Mouse (Mus musculus) kidney, postnatal 4 days (tissue): ENCODE data around the gene Rtf2.

ENCODE experiments used
- DNase-seq, 2 experiments: peaks; one replicate each; pipeline ENCODE4 v3.0.0; 2021; ENCODE audit warnings: mixed read lengths in 2 of 2

Rtf2 gene

DNA sequence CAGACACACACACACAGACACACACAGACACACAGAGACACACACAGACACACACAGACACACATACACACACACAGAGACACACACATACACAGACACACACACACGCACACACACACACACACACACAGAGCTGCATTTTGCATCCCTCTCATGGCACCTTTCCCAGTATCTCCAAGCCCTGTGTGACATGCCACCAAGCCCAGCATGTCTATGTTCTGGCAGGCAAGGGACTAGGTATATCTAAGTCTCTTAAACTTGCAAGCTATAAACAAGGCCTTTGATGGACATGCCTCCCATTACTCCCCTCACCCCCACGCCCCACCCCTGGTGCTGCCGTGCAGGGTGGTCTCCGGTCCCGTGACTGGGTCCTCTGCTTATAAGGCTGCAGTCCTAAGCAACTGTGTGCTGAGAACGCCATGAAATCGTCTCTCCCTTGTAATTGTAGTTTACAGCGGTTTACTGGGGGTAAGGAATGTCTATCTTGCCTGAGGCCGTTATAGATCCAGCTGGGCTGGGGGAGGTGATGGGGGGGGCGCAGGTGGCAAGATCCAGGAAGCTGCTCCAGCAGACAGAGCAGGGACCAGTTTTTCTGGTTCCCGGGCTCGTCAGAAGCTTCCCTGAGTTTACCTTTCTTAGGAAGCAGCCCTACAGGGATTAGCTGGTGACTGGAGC lies 44.5 kb downstream of the Rtf2 start:
- no peak for DNase-seq

DNA sequence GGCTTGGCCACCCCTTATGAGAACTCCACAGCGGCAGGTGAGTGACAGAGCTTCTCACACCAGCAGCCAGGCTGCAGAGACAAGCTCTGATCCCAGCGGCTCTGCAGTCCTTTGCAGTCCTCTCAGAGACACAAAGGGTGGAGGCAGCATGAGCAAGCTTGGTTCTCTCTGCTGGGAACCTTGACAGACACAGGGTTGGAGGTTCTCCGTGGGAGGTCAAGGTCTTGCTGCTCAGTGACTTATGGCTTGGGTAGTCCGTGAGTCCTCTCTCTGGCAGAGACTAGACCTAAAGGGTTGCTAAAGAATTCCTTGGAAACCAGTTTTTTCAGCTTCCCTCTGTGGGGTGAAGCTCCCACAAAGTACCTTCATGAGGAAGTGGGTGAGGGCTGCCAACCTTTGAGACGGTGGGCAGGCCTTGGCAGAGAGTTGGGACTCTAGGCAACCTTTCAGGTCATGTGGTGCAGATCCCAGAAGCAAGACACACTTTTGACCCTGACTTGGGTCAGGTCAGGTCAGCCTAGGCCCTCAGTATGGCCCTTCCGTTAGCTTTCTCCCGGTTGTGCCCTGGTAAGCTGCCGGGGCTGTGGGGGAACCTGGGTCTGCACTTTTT lies 56.5 kb downstream of the Rtf2 start:
- DNase-seq: no peak

DNA sequence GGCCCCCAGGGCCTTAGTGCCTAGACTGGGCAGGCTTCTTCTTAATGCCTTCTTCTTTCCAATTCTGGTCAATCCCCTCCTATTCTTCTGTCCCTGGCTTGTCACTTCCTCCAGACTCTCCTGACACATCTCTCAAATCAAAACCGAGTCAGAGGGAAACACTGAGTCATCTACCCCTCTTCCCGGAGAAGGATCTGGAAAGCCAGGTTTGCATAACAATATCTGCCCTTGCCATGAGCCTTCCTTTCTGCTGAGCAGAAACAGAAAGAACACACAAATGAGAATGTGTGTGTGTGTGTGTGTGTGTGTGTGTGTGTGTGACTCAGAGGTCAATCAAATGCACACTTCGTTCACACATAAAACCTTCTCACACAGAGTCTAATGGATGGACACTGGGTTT lies 58.5 kb downstream of the Rtf2 start:
- no peak for DNase-seq

DNA sequence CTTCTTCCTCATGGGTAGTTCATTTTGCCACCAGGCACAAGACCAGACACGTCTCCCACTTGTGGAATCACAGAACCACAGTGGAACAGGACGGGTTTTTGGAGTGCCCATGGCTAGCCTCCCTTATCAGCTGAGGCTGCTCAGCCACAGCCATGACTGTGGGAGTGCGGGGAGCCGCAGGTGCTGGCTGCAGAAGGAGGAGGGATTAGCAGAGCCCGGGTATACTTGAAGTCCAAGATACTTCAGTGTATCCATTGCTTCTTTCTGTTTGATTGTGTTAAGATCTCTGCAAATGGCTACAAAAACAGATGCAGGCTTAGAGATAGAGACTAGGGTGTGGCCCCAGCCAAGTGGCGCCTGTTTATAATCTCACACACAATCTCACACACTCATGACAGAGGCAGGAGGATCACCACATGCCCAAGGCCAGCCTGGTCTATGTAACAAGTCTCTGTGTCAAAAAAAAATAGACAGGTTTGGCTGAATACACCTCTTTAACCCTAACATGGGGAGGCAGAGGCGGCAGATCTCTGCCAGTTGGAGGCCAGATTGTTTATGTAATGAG lies 60.5 kb downstream of the Rtf2 start:
- no peak for DNase-seq

DNA sequence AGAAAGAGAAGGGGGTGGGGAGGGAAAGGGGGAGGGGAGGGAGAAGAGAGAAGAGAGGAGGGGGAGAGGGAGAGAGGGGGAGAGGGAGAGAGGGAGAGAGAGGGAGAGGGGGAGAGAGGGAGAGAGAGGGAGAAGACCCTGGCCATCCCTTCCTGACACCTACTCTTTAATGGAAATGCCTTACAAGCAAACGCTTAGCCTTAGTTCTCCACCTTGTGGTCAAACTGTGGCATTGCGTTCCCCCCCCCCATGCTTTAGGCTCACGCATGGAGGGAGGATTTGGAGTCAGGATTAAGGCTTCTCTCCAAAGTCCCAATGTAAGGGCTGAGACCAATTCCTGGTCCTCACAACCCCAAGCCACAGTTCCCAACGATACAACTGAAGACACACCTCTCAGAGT lies 61.0 kb downstream of the Rtf2 start:
- peak; percentile 59 to 60 for DNase-seq

DNA sequence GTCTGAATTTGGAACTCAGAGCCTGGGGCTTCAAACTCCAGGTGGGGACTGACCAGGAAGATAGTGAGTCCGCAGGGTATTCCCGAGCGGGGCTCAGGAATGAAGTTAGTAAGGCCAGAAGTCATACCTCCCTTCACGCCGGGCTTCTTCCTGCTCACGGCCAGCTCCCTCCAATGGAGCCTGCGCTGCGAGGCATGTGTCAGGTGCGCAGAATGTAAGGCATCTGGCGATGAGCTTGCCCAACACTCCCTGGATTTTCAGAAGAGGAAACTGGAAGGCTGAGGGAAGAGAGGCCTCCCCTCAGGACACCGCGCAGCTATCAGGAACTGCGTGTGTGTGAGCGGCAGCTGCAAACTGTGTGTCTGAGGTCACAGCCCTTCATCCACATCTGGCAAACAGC lies 61.8 kb downstream of the Rtf2 start:
- DNase-seq: no peak

DNA sequence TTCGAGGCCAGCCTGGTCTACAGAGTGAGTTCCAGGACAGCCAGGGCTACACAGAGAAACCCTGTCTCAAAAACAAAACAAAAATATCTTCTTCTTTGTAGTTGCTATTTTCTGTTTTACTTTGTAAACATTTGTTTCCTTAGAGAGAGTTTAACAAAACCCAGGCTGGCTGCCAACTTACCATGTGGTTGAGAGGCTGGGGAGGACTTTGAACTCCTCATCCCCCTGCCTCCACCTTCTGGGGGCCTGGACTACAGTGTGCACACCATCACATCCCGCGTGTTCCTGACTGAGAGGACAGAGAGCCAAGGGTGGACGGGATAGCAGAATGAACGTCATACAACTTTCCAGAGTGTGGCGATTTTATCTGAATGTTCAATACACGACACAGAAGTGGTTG lies 65.8 kb downstream of the Rtf2 start:
- peak; percentile 17 to 41 for DNase-seq

DNA sequence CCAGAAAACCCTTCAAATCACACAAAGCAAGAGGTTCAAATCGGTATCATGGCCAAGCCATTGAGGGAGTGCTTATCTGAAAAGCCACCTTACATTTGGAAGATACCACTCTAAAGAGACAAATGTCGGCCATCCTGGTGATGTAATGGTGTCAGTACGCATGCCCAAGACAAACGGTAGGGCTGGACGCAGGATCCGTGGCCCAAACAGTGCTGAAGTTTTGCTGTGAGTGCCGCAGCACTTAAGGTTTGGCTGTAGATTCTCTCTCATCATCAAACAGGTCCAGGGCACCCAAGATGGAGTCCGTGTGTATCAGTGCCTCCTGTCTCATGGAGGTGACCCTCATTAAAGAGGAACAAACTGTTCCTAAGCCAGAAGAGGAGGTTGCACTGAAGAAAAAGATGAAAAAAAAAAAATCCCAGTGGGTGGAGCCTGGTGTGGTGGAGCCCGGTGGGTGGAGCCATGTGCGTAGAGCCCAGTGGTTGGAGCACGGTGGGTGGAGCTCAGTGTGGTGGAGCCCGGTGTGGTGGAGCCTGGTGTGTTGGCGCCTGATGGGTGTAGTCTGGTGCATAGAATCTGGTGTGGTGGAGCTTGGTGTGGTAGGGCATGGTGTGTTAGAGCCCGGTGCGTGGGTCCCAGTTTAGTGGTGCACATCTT lies 69.8 kb downstream of the Rtf2 start:
- DNase-seq: no peak

DNA sequence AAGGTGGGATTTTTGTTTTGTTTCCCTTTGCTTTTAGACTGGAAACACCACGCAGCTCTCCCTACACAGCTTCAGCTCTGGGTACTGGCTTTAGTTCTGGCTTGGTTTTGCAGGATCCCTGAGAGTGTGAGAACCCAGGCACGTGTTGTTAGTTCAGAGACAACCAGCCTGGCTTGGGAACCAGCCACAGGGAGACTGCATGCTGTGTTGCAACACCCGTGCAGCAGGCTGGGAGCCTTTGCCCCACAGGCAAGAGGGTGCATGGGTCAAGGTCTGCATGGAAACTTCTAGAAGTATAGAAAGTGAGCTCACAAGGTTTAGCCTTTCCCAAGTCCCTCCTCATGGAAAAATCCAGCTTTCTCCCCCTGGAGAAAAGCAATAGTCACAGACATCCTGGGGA lies 70.5 kb downstream of the Rtf2 start:
- no peak for DNase-seq

DNA sequence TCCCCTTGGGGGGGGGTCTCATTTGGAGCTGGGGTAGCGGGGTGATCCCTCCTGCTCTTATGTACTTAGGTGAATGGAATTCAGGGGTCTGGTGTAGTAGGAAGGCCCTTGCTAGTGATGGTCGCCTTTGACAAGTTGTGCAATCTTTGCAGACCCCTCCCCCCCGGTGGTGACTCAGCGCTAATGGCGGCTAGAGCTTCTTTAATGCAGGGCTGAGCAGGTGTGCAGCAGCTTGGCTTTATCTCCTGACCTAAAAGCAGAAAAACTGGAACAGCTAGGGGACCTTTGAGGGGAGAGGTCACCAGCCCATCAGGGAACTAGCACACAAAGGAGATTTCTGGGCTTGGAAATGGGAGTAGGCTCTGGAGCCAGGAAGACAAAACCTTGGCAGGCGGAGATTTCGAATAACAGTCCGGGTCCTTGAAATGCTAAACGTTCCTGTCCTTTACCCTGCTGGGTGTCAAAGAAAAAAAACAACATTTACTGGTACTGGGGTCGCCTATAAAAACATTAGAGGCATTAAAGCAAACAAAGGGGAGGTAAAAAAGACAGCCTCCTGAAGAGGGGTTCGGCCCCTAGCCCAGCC lies 76.1 kb downstream of the Rtf2 start:
- DNase-seq: no peak
